Mouse (Mus musculus): Measurements from ENCODE around the gene Cmah.

DNA sequence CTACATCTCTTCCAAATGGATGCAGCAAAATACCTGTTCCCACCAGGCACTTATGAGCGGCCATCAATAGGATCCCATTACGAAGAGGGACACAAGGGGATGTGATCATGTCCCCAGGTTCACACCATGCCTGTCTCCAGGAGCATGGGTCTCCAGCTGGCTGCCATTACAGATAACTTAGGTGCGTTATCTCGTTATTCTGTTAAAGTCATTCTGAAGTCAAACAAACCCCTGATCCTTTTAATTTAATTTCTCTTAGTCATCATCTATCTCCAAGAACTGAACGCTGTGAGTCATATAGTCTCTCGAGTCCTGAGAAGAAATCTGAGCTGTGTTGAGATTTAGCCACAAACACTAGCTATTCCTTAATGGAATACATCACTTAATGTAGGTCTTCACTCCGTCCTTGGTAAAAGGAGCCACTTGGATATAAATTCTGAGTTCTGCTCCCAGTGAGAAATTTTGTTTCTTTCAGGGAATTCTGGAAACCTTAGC is 195.2 kb downstream of the Cmah start:
- no peak for TF ChIP-seq CTCF (IDR thresholded peaks at IDR 0.05; ENCODE audit: borderline replicate concordance, insufficient read depth, low read length)
- no peak for TF ChIP-seq POLR2A (IDR thresholded peaks at IDR 0.05; ENCODE audit: low read depth, low read length)
